Mouse (Mus musculus) megakaryocyte, embryonic 14.5 days (primary cell): ENCODE measurements around the gene Tns3.

ENCODE experiments used
- FLI1 ChIP-seq: IDR thresholded peaks from 2 replicates; pipeline ENCODE4 v1.6.1; 2012; ENCODE audit warnings: low read length, inconsistent platforms, mixed read lengths
- GATA1 ChIP-seq: IDR thresholded peaks from 3 replicates; pipeline ENCODE4 v1.6.1; 2012; ENCODE audit warnings: mixed read lengths, low read length, inconsistent platforms, borderline replicate concordance

- TF ChIP-seq GATA1 (no peak), FLI1 (no peak)
Measured at GRCm38 (mm10) chr11:8662706-8663429, 1.5 kb downstream of the Tns3 start.
